Mouse (Mus musculus) olfactory bulb, adult 2 months (tissue): Measurements from ENCODE around the gene Agmat.

ENCODE experiments used
- CTCF ChIP-seq: fragments of 200-500 bp; IDR thresholded peaks from 2 replicates; pipeline ENCODE4 v1.5.1; 2012; ENCODE audit warnings: low read depth, mild to moderate bottlenecking, low read length, moderate library complexity; ENCODE audit not compliant: insufficient read depth
- POLR2A ChIP-seq: fragments of 200-500 bp; IDR thresholded peaks from 2 replicates; pipeline ENCODE4 v1.6.1; 2012; ENCODE audit warnings: mild to moderate bottlenecking, low read depth, low read length, moderate library complexity; ENCODE audit not compliant: insufficient read depth

DNA sequence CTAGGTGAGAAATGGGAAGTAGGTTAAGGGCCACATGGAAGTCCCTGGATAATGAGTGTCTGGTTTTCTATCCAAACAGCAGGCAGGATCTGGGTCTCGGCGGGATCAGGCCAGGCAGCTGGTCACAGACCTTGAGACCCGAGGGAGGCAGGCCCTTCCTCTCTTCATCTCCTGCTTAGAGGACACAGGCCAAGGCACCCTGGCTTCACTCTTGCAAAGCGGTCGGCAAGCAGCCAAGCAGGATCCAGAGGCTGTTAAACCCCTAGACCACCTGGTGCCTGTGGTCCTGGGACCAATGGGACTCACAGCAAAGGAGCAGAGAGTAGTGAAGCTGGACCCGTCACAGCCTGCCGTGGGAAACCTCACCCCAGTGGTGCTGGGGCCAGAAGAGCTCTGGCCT, 49.9 kb downstream of the Agmat start:
- TF ChIP-seq CTCF (no peak), POLR2A (no peak)
